Mouse (Mus musculus): ENCODE measurements at regions not wholly inside any gene's neighbourhood (a gene's known extent, or its start where the extent isn't known, plus 50 kb on each side); places are given as distances from the start of the nearest gene placed in this dataset.
A peak's percentile ranks its signal among the peaks of the same experiment; 100 is the strongest.

GRCm38 (mm10) chr13:99847531-99847930 lies 53.4 kb downstream of the Cartpt start:
- no peak for DNase-seq (ENCODE audit: low spot score in 2 of 2)

GRCm38 (mm10) chr13:99842626-99843025 lies 58.3 kb downstream of the Cartpt start:
- peak in 1 of 2 experiments; percentile 24 for DNase-seq (ENCODE audit: low spot score in 2 of 2)

DNA sequence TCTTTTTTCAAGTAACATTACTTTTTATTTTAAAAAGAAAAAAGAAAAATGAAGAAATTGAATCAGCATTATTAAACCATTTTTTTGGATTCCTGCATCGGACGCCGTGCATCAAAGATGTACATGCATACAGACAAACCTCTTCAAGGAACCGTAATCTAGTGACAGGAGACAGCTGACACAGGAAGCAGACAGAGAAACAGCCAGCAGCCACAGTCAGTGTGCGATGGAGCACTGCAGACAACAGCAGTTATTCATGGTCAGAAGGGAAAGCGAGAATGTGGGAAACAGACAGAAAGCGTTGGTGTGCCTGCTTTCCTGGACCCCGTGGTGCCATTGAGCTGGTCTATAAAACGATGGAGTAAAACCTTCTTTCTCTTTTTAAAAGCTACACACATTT lies 61.4 kb downstream of the Cartpt start:
- DNase-seq (ENCODE audit: low spot score in 2 of 2): no peak

- peak; percentile 50 to 59 for DNase-seq (ENCODE audit: low spot score in 2 of 2)
Measured at GRCm38 (mm10) chr13:99837772-99838425, 63.0 kb downstream of the Cartpt start.

DNA sequence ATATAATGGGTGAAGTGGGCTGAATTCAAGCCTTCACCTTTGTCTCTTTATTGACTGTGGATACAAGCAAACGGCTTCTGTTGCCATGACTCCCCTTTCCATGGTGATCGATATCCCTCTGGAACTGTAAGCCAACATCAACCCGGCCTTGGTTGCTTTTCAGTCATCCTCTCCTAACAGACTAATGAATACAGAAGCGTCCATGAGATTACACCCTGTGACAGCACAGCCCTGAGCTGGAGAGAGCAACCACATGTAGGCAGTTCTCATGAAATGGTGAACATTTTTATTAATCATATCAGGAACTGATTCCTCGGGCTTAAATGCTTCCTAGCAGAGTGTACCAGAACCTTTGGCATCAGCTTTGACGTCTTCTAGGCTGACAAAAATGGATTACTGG lies 63.7 kb downstream of the Cartpt start:
- DNase-seq (ENCODE audit: low spot score in 2 of 2): no peak

- DNase-seq (ENCODE audit: low spot score in 2 of 2): peak in 1 of 2 experiments; percentile 23
Measured at GRCm38 (mm10) chr13:99836586-99836985, 64.3 kb downstream of the Cartpt start.

GRCm38 (mm10) chr13:99835518-99835917 lies 65.4 kb downstream of the Cartpt start:
- no peak for DNase-seq (ENCODE audit: low spot score in 2 of 2)

DNA sequence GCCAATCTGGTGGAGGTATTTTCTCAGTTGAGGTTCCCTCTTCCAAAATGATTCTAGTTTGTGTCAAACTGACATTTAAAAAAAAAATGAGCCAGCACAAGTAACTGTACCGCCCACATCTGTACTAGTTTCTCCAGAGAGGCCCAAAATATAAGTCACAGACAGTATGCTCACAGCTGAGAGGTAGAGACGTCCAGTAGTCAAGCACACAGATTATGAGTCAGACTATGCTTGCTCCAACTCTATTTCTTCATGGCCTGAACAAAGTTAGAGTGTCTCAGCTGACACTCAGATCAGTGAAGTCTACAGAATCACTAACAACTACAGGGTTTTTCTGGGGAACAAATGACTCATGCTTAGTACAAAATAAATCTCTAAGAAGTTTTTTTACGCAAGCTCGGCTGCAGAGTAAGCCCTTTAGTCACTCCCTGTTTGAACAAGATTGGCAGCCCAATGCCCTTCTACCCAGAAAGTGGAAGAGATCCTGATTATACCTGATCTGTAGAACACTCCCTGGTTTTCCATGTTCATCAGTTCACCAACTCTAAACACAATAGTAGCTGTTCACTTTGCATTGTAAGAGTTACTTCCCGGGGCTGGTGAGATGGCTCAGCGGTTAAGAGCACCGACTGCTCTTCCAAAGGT lies 70.7 kb downstream of the Cartpt start:
- DNase-seq (ENCODE audit: low spot score in 2 of 2): no peak

DNA sequence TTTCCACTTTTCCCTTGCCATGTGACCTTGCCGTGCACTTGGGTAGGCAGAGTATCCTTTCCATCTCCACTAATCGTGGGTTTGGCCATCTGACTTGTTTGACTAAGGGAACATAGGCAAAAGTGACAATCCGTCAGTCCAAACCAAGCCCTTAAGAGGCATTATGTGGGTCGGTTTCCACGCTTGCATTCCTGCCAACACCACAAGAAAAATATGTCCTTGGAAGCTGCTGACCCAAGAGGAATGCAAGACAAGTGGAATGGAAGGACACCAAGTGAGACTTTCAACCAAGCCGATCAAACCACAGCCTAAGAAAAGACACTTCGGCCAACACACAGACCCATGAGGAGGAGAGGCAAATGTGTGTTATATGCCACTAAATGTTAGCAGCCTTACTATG lies 73.3 kb downstream of the Cartpt start:
- DNase-seq (ENCODE audit: low spot score in 2 of 2): no peak

DNA sequence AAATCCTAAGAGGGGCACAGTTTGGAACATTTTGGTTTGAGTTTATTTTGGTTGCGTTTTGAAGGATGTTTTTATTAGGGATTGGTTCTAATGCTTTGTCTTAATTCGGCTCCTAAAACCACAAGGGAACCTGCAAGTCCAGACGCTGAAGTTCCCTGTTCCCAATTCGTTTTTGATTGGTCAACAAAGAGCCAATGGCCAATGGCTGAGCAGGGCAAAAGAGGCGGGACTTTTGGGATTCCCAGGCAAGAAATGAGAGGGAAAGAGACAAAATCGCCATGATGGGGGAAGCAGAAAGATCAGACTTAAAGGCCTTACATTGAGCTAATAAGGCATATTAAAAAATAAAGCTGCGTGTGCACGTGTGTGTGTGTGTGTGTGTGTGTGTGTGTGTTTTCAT lies 76.3 kb downstream of the Cartpt start:
- no peak for DNase-seq (ENCODE audit: low spot score in 2 of 2)

DNA sequence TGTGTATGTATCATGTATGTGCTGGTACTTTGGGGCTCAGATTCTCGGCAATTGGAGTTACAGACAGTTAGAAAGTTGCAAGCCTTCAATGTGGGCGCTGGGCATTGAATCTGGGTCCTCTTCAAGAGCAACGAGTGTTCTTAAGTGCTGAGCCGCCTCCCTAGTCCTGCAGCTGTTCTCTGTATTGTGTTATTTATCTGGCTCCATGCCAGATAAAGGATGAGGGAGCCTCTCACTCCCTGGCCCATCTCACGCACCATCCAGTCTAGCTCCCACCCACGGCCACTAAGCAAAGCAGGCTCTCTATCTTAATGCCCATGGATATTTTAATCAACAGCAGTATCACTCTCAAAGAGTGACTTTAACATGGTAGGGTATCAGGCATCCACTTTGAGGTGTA lies 84.2 kb downstream of the Cartpt start:
- no peak for DNase-seq (ENCODE audit: low spot score in 2 of 2)

DNA sequence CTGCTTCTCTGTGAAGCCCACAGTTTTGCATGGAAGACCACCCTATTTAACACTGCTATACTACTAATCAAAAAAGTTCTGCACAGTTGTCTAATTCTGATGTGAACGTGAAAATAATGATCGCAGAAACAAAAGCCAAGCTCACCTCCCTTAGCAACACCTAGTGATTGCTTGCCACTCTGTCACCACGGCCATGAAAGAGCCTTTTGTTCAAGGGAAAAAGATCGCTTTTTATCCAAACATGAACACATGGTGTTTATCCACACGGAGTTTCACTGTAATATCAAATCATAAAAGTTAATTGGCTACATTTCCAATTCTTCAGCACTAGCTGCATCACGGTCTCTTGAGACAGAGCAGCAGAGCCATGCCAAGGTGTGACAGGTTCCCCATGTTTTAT lies 85.1 kb downstream of the Cartpt start:
- no peak for DNase-seq (ENCODE audit: low spot score in 2 of 2)

DNA sequence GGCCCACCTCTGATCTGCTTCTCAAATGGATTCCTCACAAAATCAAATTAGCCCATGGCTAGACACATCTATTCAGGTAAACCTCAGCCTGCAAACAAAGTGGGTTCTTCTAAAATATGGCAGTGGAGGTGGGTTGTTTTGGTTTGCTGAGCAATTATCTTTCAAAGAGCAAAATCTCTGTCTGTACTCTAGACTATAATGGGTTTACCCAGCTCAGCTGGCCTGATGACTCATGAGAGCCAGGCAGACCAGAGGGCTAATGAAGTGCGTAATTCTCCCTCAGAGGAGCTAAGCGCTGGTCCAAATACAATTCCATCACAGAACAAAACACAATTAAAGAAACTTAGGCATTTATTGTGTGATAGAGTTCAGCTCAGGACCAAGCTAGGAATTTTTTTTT lies 86.1 kb downstream of the Cartpt start:
- DNase-seq (ENCODE audit: low spot score in 2 of 2): no peak

DNA sequence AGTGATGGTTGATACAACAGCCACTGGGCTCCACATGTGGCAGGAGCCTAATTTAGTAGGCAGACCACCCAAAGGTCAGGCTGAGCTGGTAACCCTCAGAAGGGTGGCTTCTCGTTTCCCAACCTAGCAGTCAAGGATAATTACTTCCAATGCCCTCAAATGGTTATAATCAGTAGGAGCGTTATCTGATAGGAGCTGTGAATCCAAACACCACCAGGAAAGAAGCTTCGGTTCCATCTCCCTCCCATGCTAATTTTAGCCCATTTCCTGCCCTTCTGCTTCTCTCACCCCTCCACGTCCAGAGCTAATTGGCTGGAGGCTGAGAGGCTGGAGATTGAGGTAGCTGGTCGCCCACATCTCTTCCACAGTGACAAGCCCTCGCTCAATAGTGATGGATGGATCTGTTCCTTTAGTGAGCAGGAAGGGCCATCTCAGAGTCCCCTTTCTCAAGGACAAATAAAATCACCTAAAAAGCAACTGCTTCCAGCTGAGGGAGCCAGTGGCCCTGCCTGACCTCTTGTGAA lies 86.8 kb downstream of the Cartpt start:
- no peak for DNase-seq (ENCODE audit: low spot score in 2 of 2)

DNA sequence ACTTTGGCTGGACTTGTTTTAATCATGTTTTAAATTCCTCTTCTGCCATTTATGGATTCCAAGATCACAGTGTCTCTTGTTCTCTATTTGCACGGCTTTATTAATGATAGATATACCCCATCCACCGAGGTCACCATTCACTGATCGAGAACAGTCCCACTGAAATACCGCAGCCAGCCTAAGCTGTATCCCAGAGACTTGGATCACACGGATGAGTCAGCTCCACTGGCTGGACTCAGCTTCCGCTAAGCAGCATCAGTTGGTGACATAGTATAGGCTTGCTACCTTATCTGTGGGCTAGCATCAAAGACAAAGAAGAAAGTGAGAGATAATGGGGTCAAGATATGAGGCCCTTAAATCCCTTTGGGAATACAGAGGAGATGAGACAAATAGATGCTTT lies 106.4 kb downstream of the Cartpt start:
- no peak for DNase-seq (ENCODE audit: low spot score in 2 of 2)

- DNase-seq (ENCODE audit: low spot score in 2 of 2): no peak
Measured at GRCm38 (mm10) chr13:99793786-99794435, 107.0 kb downstream of the Cartpt start.

GRCm38 (mm10) chr13:99793001-99793400 lies 107.9 kb downstream of the Cartpt start:
- no peak for DNase-seq (ENCODE audit: low spot score in 2 of 2)

GRCm38 (mm10) chr13:99790951-99791350 lies 109.9 kb downstream of the Cartpt start:
- DNase-seq (ENCODE audit: low spot score in 2 of 2): no peak

DNA sequence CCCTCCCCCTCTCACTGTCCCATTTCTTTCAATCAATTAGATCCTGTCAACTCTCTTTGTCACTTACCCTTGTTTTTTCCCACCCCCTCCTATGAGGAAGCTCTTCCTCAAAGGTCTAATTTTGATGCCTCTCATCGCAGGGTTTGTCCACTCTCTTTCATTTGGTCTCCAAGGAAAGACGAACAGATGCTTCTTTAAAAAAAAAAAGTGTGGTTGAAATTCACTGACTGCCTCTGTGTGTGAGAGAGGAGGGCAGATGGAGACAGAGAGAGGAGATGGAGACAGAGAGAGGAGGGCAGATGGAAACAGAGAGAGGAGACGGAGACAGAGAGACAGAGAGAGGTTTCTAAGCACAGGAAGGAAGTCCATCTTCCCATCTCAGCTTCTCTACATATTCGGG lies 113.1 kb downstream of the Cartpt start:
- no peak for DNase-seq (ENCODE audit: low spot score in 2 of 2)

DNA sequence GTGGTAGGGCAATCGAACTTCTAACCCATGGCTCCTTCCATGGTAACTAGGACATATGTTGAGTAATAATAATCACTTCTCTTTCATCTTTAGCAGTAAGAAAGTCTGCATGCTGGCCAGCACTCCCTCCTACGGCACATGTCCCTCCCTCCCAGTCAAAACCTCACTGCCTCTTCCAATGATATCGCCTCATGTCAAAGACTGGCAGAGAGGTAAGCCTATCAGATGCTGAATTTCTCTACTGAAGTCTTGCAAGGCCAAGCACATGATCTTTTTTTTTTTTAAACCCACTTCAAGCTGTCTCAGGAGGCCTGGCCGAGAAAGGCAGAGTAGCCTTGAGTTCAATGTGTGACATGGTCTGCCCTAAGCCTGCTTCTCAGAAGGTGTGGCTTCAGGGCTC lies 115.5 kb downstream of the Cartpt start:
- no peak for DNase-seq (ENCODE audit: low spot score in 2 of 2)

DNA sequence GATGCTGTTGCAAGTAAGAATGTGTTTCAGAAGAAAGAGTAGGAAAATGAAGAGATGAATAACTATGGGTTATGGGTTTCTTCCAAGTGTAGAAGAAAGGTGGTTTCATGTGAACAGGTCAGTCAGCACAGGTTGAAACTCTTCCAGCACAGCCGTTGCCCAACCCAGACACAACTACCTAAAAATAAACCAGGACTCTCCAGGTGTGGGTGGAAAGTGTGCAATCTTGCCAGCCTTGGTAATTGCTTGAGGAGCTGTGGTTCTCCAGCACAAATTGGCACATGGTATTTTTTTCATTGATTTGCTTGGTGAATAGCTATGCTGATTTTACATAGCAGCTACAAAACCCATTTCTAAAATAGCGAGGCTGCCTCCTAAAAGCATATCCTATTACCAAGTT lies 116.6 kb downstream of the Cartpt start:
- DNase-seq (ENCODE audit: low spot score in 2 of 2): no peak

All from gastrocnemius, postnatal 4 days (tissue).